In the genomic region with DNA sequence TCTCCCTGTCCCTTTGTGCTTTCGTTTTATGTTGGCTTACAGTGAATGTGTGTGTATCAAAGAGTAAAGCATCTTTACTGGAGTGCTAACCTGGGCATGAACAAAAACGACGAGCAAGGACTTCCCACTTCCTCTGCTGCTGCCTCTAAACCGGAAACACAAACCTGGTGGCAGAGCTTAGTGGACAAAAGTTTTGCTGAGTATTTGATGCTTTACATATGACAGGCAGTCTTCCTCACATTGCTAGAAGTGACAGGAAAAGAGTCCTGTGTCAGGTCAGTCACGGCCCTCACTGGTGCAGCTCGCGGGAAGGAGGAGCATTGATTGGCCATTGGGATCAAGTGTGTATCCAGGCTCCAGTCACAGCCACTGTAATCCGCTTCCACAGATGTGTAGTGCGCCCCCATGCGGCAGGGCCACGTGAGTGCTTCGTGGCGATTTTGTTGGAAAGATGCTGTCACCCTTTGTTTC, we compare ENCODE assay signal across 8 mouse cellular contexts. TPM values are rescaled to one million over a fixed set of nuclear protein-coding genes. Genes with fewer than 3 reads are reported as not detected.
DNase-seq lines count a peak whose midpoint lies in the region; ATAC-seq and TF ChIP-seq lines count a peak whose summit lies in the region.

No protein-coding gene starts in this region.

- peak; percentile 79 for TF ChIP-seq CTCF in brain, embryonic 14.5 days (IDR thresholded peaks at IDR 0.05; ENCODE audit: borderline replicate concordance, extremely low read depth, insufficient read depth, insufficient read length)
- peak; percentile 95 for TF ChIP-seq CTCF in kidney, postnatal 0 days (IDR thresholded peaks at IDR 0.05; ENCODE audit: low read depth)
- peak; percentile 98 for TF ChIP-seq CTCF in liver, adult 2 months (IDR thresholded peaks at IDR 0.05; ENCODE audit: low read depth, low read length)

- H3K4me1 ChIP-seq in erythroblast, embryonic 14.5 days (ENCODE audit: control insufficient read depth) = peaks cover 46% of the 10 kb centered on the region
- peaks cover 94% of the 10 kb centered on the region for H3K4me1 ChIP-seq in heart, embryonic 13.5 days
- peaks cover 29% of the 10 kb centered on the region for H3K4me1 ChIP-seq in kidney, postnatal 0 days (replicated peaks; ENCODE audit: insufficient read depth, low read length)
- H3K4me1 ChIP-seq in liver, adult 2 months (ENCODE audit: control insufficient read depth, insufficient read depth, low read length) = peaks cover 3% of the 10 kb centered on the region

- peak overlapping the region; percentile 67 for H3K4me2 ChIP-seq in heart, embryonic 13.5 days
- peak overlapping the region; percentile 59 for H3K4me2 ChIP-seq in kidney, postnatal 0 days (ENCODE audit: low read length)

- peak overlapping the region; percentile 70 for H3K9ac ChIP-seq in heart, embryonic 13.5 days
- 0 out of 2 replicates have a peak overlapping the region, but pooled peaks have one; percentile 1 for H3K9ac ChIP-seq in kidney, postnatal 0 days (ENCODE audit: low read depth, low read length)
- H3K9ac ChIP-seq in liver, adult 2 months (ENCODE audit: low read depth, low read length) = no peak overlapping the region

- H3K4me3 ChIP-seq in erythroblast, embryonic 14.5 days (replicated peaks) = peak overlapping the region; percentile 72
- peak overlapping the region; percentile 49 for H3K4me3 ChIP-seq in heart, embryonic 13.5 days
- H3K4me3 ChIP-seq in kidney, postnatal 0 days (replicated peaks; ENCODE audit: low read depth, low read length) = peak overlapping the region; percentile 37
- peak overlapping the region; percentile 61 for H3K4me3 ChIP-seq in liver, adult 2 months (ENCODE audit: insufficient read depth, low read depth, low read length)

- 0 out of 2 replicates have a peak, but pooled peaks have one; percentile 47 for ATAC-seq in heart, embryonic 13.5 days (ENCODE audit: extremely low read depth, insufficient number of reproducible peaks, low FRiP score, low TSS enrichment)
- ATAC-seq in kidney, postnatal 0 days (replicated peaks; ENCODE audit: low FRiP score, low read depth) = peak; percentile 87
- ATAC-seq in monocyte, adult 5-6 weeks (replicated peaks; ENCODE audit: insufficient number of reproducible peaks, low FRiP score, low TSS enrichment, poor library complexity, severe bottlenecking) = peak; percentile 89

- peaks cover 14% of the 10 kb centered on the region; the same call in 1 of the 2 replicates for H3K79me2 ChIP-seq in liver, adult 2 months (ENCODE audit: control insufficient read depth, insufficient read depth, low read length)

- H3K27me3 ChIP-seq in erythroblast, embryonic 14.5 days (ENCODE audit: control insufficient read depth) = no peaks in the 10 kb centered on the region
- no peaks in the 10 kb centered on the region for H3K27me3 ChIP-seq in heart, embryonic 13.5 days (replicated peaks)
- no peaks in the 10 kb centered on the region for H3K27me3 ChIP-seq in kidney, postnatal 0 days (ENCODE audit: insufficient read depth, low read length)
- no peaks in the 10 kb centered on the region for H3K27me3 ChIP-seq in liver, adult 2 months (ENCODE audit: control insufficient read depth, insufficient read depth, low read length)

- DNase-seq in CD4-positive helper T cell, adult 2 months (ENCODE audit: low read depth, low spot score) = peak; percentile 92
- DNase-seq in brain, embryonic 14.5 days (ENCODE audit: low read depth) = peak; percentile 75
- DNase-seq in kidney, postnatal 0 days (ENCODE audit: low spot score) = peak; percentile 93
- DNase-seq in liver, adult 2 months (ENCODE audit: extremely low read depth, low read depth, low spot score) = peak; percentile 88
- DNase-seq in spleen, postnatal 36 days (ENCODE audit: low spot score in 2 of 2) = peak; percentile 72 to 78

- WGBS in heart, embryonic 13.5 days = under 1% methylated on average over 13 of the region's 13 CpGs
- under 1% methylated on average over 13 of the region's 13 CpGs for WGBS in kidney, postnatal 0 days
- WGBS in liver, adult 2 months = under 1% methylated on average over 13 of the region's 13 CpGs

- H3K36me3 ChIP-seq in erythroblast, embryonic 14.5 days (ENCODE audit: control insufficient read depth) = no peaks in the 10 kb centered on the region
- H3K36me3 ChIP-seq in heart, embryonic 13.5 days = no peaks in the 10 kb centered on the region
- H3K36me3 ChIP-seq in kidney, postnatal 0 days (ENCODE audit: insufficient read depth, low read length) = no peaks in the 10 kb centered on the region
- no peaks in the 10 kb centered on the region for H3K36me3 ChIP-seq in liver, adult 2 months (ENCODE audit: control insufficient read depth, insufficient read depth, low read length)

- no peak for TF ChIP-seq POLR2A in brain, embryonic 14.5 days (IDR thresholded peaks at IDR 0.05; ENCODE audit: borderline replicate concordance, extremely low read depth, insufficient read depth, insufficient read length, poor library complexity, severe bottlenecking)
- no peak for TF ChIP-seq POLR2A in liver, adult 2 months (IDR thresholded peaks at IDR 0.05; ENCODE audit: extremely low read depth, insufficient read depth, low read length)

- peak overlapping the region; percentile 8; the same call in 1 of the 2 replicates for H3K27ac ChIP-seq in heart, embryonic 13.5 days (replicated peaks)
- peak overlapping the region; percentile 64 for H3K27ac ChIP-seq in kidney, postnatal 0 days
- no peak overlapping the region for H3K27ac ChIP-seq in liver, adult 2 months (replicated peaks; ENCODE audit: insufficient read depth, low read depth, low read length)

- H3K9me3 ChIP-seq in erythroblast, embryonic 14.5 days (ENCODE audit: control insufficient read depth, low read length) = no peaks in the 10 kb centered on the region
- H3K9me3 ChIP-seq in heart, embryonic 13.5 days = no peaks in the 10 kb centered on the region
- no peaks in the 10 kb centered on the region for H3K9me3 ChIP-seq in kidney, postnatal 0 days (replicated peaks; ENCODE audit: low read length)

RNA-seq across cellular contexts. Expression of a gene that starts 35.7 kb away (rescaled TPM):
- polyA plus RNA-seq in brain, embryonic 14.5 days (2012; rRNA removed) = 358 and 424 TPM in 2 replicates
- polyA plus RNA-seq in erythroblast, embryonic 14.5 days (2012) = 0.12 and 0.13 TPM in 2 replicates
- 17.5 and 21.1 TPM in 2 replicates for polyA plus RNA-seq in heart, embryonic 13.5 days (2015; fragmentation: Nextera tagmentation; extraction: Ambion mirVana)
- polyA plus RNA-seq in kidney, postnatal 0 days (2015; fragmentation: Nextera tagmentation; extraction: Ambion mirVana) = 14.4 and 16.2 TPM in 2 replicates
- 10.7 and 12.4 TPM in 2 replicates for total RNA-seq in liver, adult 2 months (2014; rRNA removed)
- polyA plus RNA-seq in liver, adult 2 months (2012; rRNA removed) = 6.3 and 7.2 TPM in 2 replicates
- 327 to 401 TPM (median 363 TPM) in 3 replicates for total RNA-seq in monocyte, adult 5-6 weeks (2017)

Comparison
In these comparisons a context has a peak if more than half of its experiments do, and no peak if none do; other contexts are left out.
1. RNA of a gene that starts 35.7 kb away (polyA plus RNA-seq): 358 to 424 TPM in brain, embryonic 14.5 days; 17.5 to 21.1 TPM in heart, embryonic 13.5 days, 14.4 to 16.2 TPM in kidney, postnatal 0 days, 6.3 to 7.2 TPM in liver, adult 2 months and 0.12 to 0.13 TPM in erythroblast, embryonic 14.5 days; every median in the first group is over 10 times any median in the second.
2. Peak in every context shown above with its lines, with median percentiles within 50 percentile points of each other: DNase-seq, CTCF ChIP-seq, H3K4me3 ChIP-seq and ATAC-seq.